Mouse (Mus musculus) kidney, postnatal 36 days (tissue): ENCODE measurements around the gene Gm20708.

ENCODE experiments used
- DNase-seq, 2 experiments: peaks; one replicate each; pipeline ENCODE4 v3.0.0; 2021 to 2022; ENCODE audit warnings: mixed read lengths in 2 of 2

The Gm20708 gene

GRCm38 (mm10) chr11:117813867-117814266 is 4.4 kb downstream of the Gm20708 start:
- no peak for DNase-seq

- no peak for DNase-seq
Measured at GRCm38 (mm10) chr11:117814704-117815366, 5.4 kb downstream of the Gm20708 start.

- DNase-seq: peak in 1 of 2 experiments; percentile 45
Measured at GRCm38 (mm10) chr11:117815850-117816249, 6.4 kb downstream of the Gm20708 start.

- DNase-seq: no peak
Measured at GRCm38 (mm10) chr11:117816389-117816996, 7.0 kb downstream of the Gm20708 start.

- no peak for DNase-seq
Measured at GRCm38 (mm10) chr11:117819095-117819494, 9.6 kb downstream of the Gm20708 start.

- no peak for DNase-seq
Measured at GRCm38 (mm10) chr11:117820173-117820572, 10.7 kb downstream of the Gm20708 start.

GRCm38 (mm10) chr11:117821868-117822267 is 12.4 kb downstream of the Gm20708 start:
- DNase-seq: no peak

- peak in 1 of 2 experiments; percentile 60 for DNase-seq
Measured at GRCm38 (mm10) chr11:117822728-117823241, 13.3 kb downstream of the Gm20708 start.

- DNase-seq: no peak
Measured at GRCm38 (mm10) chr11:117823411-117823810, 13.9 kb downstream of the Gm20708 start.

GRCm38 (mm10) chr11:117824060-117824969 is 14.8 kb downstream of the Gm20708 start:
- peak; percentile 88 to 89 for DNase-seq

GRCm38 (mm10) chr11:117825333-117826101 is 16.0 kb downstream of the Gm20708 start, which contains the start of the genes Afmid and Tk1:
Afmid (plus strand) TSS chr11:117825924.
Tk1 (minus strand) TSS chr11:117826092.
- peak; percentile 90 for DNase-seq

GRCm38 (mm10) chr11:117826164-117826563 is 16.7 kb downstream of the Gm20708 start:
- DNase-seq: peak in 1 of 2 experiments; percentile 37

GRCm38 (mm10) chr11:117826916-117827315 is 17.4 kb downstream of the Gm20708 start:
- no peak for DNase-seq

- no peak for DNase-seq
Measured at GRCm38 (mm10) chr11:117827386-117827785, 17.9 kb downstream of the Gm20708 start.

- peak; percentile 67 to 80 for DNase-seq
Measured at GRCm38 (mm10) chr11:117828149-117828887, 18.9 kb downstream of the Gm20708 start.

GRCm38 (mm10) chr11:117828888-117829604 is 19.6 kb downstream of the Gm20708 start:
- peak; percentile 68 to 71 for DNase-seq

GRCm38 (mm10) chr11:117829671-117830215 is 20.3 kb downstream of the Gm20708 start:
- peak; percentile 93 to 95 for DNase-seq

GRCm38 (mm10) chr11:117830401-117830800 is 20.9 kb downstream of the Gm20708 start:
- DNase-seq: peak in 1 of 2 experiments; percentile 23

- peak; percentile 71 to 92 for DNase-seq
Measured at GRCm38 (mm10) chr11:117832086-117832969, 22.9 kb downstream of the Gm20708 start.
